Mouse (Mus musculus) thymus, adult 2 months (tissue): ENCODE measurements around the gene Abcd1. TPM values are rescaled to one million over a fixed set of nuclear protein-coding genes. Genes with fewer than 3 reads are reported as not detected.

ENCODE experiments used
- DNase-seq: peaks from one replicate; pipeline ENCODE4 v3.0.0; 2021
- H3K27ac ChIP-seq: fragments of 200-500 bp; 2 replicates; pipeline ENCODE4 v1.5.1; 2012; ENCODE audit warnings: low read length, control low read depth; ENCODE audit not compliant: control insufficient read depth, insufficient read depth
- H3K27me3 ChIP-seq: fragments of 200-500 bp; 2 replicates; pipeline ENCODE4 v1.6.1; 2012; ENCODE audit warnings: mild to moderate bottlenecking, low read length, moderate library complexity, mixed read lengths; ENCODE audit not compliant: control insufficient read depth, insufficient read depth
- H3K36me3 ChIP-seq: fragments of 200-500 bp; 2 replicates; pipeline ENCODE4 v1.6.1; 2012; ENCODE audit warnings: mild to moderate bottlenecking, low read length, moderate library complexity; ENCODE audit not compliant: control insufficient read depth, insufficient read depth
- H3K4me1 ChIP-seq: fragments of 200-500 bp; replicated peaks from 2 replicates; pipeline ENCODE4 v1.6.1; 2012; ENCODE audit warnings: low read length; ENCODE audit not compliant: control insufficient read depth, insufficient read depth
- H3K4me3 ChIP-seq: fragments of 200-500 bp; 2 replicates; pipeline ENCODE4 v1.5.1; 2012; ENCODE audit warnings: mild to moderate bottlenecking, low read length, control low read depth, moderate library complexity; ENCODE audit not compliant: control insufficient read depth, insufficient read depth
- CTCF ChIP-seq: fragments of 200-500 bp; IDR thresholded peaks from 2 replicates; pipeline ENCODE4 v1.5.1; 2012; ENCODE audit warnings: mild to moderate bottlenecking, control low read depth, low read length, moderate library complexity, borderline replicate concordance; ENCODE audit not compliant: control insufficient read depth, poor library complexity, insufficient read depth; ENCODE audit errors: extremely low read depth
- POLR2A ChIP-seq: fragments of 200-500 bp; IDR thresholded peaks from 2 replicates; pipeline ENCODE4 v1.6.1; 2012; ENCODE audit warnings: mild to moderate bottlenecking, low read length, control low read depth, moderate library complexity; ENCODE audit not compliant: control insufficient read depth, poor library complexity, insufficient read depth; ENCODE audit errors: extremely low read depth
- WGBS: fragments of 180-500 bp; shearing (Covaris S2); methylation state at CpG from one replicate; pipeline ENCODE4 v1.1.7; 2018; 5-methylcytosine and 5-hydroxymethylcytosine counted together
- polyA plus RNA-seq: library from polyadenylated mRNA; depleted of rRNA; stranded (reverse); fragments of >200 nt; gene quantifications from 2 replicates; pipeline ENCODE4 v1.2.3, GENCODE M21; 2012

The Abcd1 gene
- polyA plus RNA-seq, 1 experiment = 73.8 TPM

DNA sequence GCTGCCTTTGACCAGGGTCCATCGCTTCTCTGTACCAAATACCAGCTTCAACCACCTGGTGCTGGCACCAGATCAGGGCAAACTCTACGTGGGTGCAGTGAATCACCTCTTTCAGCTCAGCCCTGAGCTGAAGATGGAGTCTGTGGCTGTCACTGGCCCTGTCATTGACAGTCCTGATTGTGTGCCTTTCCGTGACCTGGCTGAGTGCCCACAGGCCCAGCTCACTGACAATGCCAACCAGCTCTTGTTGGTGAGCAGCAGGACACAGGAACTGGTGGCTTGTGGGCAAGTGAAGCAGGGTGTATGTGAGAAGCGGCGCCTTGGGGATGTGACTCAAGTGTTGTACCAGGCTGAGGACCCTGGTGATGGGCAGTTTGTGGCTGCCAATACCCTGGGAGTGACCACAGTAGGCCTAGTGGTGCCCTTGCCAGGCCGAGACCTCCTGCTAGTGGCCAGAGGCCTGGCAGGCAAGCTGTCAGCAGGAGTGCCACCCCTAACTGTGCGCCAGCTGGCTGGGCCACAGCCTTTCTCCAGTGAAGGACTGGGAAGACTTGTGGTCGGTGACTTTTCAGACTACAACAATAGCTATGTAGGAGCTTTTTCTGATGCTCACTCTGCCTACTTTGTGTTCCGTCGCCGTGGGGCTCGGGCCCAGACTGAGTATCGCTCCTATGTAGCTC lies 42.4 kb downstream of the Abcd1 start:
- Histone ChIP-seq H3K4me1 (no peaks in the 10 kb centered on the region), H3K27me3 (no peaks in the 10 kb centered on the region), H3K4me3 (no peak overlapping the region), H3K27ac (no peak overlapping the region), H3K36me3 (no peaks in the 10 kb centered on the region)
- no peak for DNase-seq
- no peak for TF ChIP-seq CTCF
- TF ChIP-seq POLR2A = no peak
- WGBS = 92% methylated on average over 13 of the region's 13 CpGs

DNA sequence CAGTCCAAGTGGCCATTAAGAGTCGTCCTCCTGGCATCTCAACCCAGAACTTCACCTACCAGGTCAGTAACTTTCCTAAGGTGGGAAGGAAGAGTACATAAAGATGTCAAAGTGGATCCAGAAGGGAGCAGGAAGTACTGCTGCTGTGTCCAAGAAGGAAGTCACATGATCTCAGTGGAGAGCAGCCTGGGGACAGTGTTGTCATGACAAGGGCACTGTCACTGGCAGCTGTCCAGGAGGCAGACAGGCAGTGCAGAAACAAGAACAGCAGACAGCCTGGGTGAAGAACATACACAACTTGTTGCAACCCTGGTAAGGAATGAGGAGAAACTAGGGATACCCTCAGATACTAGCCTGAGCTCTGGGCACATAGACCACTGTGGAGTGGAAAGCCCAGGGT lies 48.9 kb downstream of the Abcd1 start:
- WGBS = 59% methylated on average over 1 of the region's 1 CpGs
- no peak overlapping the region for H3K27ac ChIP-seq
- no peaks in the 10 kb centered on the region for H3K36me3 ChIP-seq
- H3K4me1 ChIP-seq = 0 out of 2 replicates have a peak, but pooled peaks cover 5% of the 10 kb centered on the region
- DNase-seq = no peak
- TF ChIP-seq POLR2A = no peak
- no peak for TF ChIP-seq CTCF
- H3K4me3 ChIP-seq = no peak overlapping the region
- H3K27me3 ChIP-seq = no peaks in the 10 kb centered on the region

DNA sequence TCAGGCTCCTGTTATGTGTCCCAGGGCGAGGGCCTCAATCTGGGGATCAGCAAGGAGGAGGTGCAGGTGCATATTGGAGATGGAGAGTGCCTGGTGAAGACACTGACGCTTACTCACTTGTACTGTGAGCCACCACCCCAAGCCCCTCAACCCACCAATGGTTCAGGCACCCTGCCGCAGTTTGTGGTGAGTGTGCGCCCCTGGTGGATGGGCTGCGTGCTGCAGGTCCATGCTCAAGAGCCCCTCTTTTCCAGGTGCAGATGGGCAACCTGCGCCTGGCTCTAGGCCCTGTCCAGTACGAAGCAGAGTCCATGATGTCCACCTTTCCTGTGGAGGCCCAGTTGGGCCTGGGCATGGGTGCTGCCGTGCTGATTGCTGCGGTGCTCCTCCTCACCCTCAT lies 50.9 kb downstream of the Abcd1 start:
- WGBS = 84% methylated on average over 9 of the region's 9 CpGs
- DNase-seq = peak; percentile 31
- Histone ChIP-seq H3K27ac (no peak overlapping the region), H3K27me3 (no peaks in the 10 kb centered on the region), H3K4me1 (0 out of 2 replicates have a peak, but pooled peaks cover 5% of the 10 kb centered on the region), H3K36me3 (no peaks in the 10 kb centered on the region), H3K4me3 (no peak overlapping the region)
- TF ChIP-seq CTCF (no peak), POLR2A (no peak)

DNA sequence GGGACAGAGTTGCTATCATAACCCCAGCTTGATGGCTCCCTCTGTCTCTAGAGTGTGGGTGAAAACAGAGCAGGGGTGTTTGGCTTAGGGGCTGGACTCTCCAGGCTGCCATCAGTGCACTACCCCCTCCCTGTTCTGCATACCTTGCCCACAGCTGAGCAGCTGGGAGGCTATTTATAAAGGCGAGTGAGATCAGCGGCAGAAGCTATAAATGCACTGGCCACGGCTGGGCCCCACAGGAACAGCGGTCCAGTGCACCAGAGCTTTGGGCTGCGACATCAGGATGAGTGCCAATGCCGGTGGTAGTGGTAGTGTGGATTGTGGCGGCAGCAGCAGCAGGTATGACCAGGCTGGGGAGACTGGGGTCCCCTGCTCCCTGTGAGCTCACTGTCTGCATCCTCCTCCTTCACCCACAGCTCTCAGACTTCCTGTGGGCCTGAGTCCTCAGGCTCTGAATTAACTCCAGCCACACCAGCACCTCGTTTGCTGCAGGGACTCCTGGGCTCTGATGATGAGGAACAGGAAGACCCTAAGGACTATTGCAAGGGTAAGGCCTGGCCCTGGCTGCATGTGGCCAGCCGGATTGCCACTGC lies 57.9 kb downstream of the Abcd1 start, which contains the start of gene Srpk3:
Srpk3 (plus strand) TSS at position 238 of the 593 bp plus-strand sequence.
- Histone ChIP-seq H3K27me3 (no peaks in the 10 kb centered on the region), H3K36me3 (peaks cover 8% of the 10 kb centered on the region), H3K27ac (no peak within 1 kb of the TSS), H3K4me3 (no peak within 1 kb of the TSS), H3K4me1 (no peaks in the 10 kb centered on the region)
- TF ChIP-seq CTCF = no peak
- TF ChIP-seq POLR2A = no peak
- DNase-seq = no peak
- 16% methylated on average over 9 of the region's 9 CpGs for WGBS

DNA sequence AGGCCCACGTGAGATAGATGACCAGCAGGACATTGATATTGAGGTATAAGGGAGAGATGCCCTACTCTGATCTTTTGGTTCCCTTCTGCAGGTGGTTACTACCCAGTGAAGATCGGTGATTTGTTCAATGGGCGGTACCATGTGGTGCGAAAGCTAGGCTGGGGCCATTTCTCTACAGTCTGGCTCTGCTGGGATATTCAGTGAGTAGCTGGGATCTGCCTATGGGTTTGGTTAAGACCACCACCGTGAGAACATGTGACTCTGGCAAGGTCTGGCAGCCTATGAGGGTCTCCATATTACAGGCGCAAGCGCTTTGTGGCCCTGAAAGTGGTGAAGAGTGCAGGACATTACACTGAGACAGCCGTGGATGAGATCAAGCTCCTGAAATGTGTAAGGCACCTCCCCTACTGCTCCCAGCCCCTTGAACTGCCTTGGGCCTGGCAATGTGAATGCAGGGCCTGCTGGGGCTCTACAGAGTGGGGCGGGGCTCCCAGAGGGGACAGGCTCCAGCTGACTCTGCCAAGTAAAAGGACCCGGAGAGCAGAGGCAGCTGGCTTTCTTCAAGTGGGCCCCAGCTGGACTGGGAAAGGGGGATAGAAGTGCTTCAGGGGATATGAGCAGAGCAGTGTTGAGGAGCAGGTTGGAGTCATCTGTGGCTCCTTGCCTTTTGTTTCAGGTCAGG lies 58.5 kb downstream of the Abcd1 start:
- DNase-seq = no peak
- WGBS = 84% methylated on average over 10 of the region's 10 CpGs
- no peak for TF ChIP-seq CTCF
- no peak for TF ChIP-seq POLR2A
- H3K27me3 ChIP-seq = no peaks in the 10 kb centered on the region
- H3K27ac ChIP-seq = no peak overlapping the region
- peaks cover 15% of the 10 kb centered on the region for H3K36me3 ChIP-seq
- H3K4me3 ChIP-seq = no peak overlapping the region
- H3K4me1 ChIP-seq = no peaks in the 10 kb centered on the region

DNA sequence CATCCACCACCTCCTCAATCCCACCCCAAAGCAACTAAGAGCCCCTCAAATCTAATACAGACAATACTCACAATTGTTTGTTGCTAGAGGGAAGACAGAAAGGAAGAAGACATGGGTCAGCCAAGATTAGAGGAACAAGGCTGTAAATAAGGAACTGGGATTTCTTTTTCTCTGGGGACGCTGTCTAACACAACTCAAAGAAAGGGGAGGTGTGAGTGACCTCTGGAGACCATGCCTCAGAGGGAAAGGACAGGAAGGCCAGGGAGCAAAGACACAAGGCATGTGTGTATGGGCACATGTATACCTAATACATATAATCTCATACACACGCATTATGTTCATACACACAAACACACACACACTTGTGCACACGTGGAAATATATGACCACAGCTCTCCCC lies 65.8 kb downstream of the Abcd1 start:
- H3K27ac ChIP-seq = no peak overlapping the region
- no peak overlapping the region for H3K4me3 ChIP-seq
- 89% methylated on average over 3 of the region's 3 CpGs for WGBS
- TF ChIP-seq CTCF = no peak
- no peak for TF ChIP-seq POLR2A
- H3K36me3 ChIP-seq = peaks cover 36% of the 10 kb centered on the region
- H3K4me1 ChIP-seq = 0 out of 2 replicates have a peak, but pooled peaks cover 4% of the 10 kb centered on the region
- no peak for DNase-seq
- H3K27me3 ChIP-seq = no peaks in the 10 kb centered on the region
